Mouse (Mus musculus): ENCODE measurements at regions not wholly inside any gene's neighbourhood (a gene's known extent, or its start where the extent isn't known, plus 50 kb on each side); places are given as distances from the start of the nearest gene placed in this dataset.
"Not testable (repeated sequence)": the region's sequence is repeated elsewhere in the genome, so short reads cannot be mapped to it uniquely, and the experiment has no call there.

GRCm38 (mm10) chr9:14058592-14059227, 216.2 kb upstream of the Sesn3 start:
- H3K36me3 ChIP-seq (ENCODE audit: inconsistent target), result no peaks in the 10 kb centered on the region
- no peak overlapping the region for H3K27ac ChIP-seq
- no peaks in the 10 kb centered on the region for H3K79me2 ChIP-seq (ENCODE audit: inconsistent target)
- no peak overlapping the region for H3K4me3 ChIP-seq (ENCODE audit: inconsistent target)
- WGBS (ENCODE audit: missing documents), result 61% methylated on average over 5 of the region's 5 CpGs

GRCm38 (mm10) chr9:14059228-14059779, 215.6 kb upstream of the Sesn3 start:
- 94% methylated on average over 7 of the region's 7 CpGs for WGBS (ENCODE audit: missing documents)
- no peaks in the 10 kb centered on the region for H3K79me2 ChIP-seq (ENCODE audit: inconsistent target)
- H3K4me3 ChIP-seq (ENCODE audit: inconsistent target), result no peak overlapping the region
- no peak overlapping the region for H3K27ac ChIP-seq
- no peaks in the 10 kb centered on the region for H3K36me3 ChIP-seq (ENCODE audit: inconsistent target)

- Histone ChIP-seq H3K36me3 (ENCODE audit: inconsistent target) (no peaks in the 10 kb centered on the region), H3K79me2 (ENCODE audit: inconsistent target) (no peaks in the 10 kb centered on the region), H3K27ac (no peak overlapping the region), H3K4me3 (ENCODE audit: inconsistent target) (no peak overlapping the region)
- 100% methylated on average over 2 of the region's 2 CpGs for WGBS (ENCODE audit: missing documents)
These were observed 214.6 kb upstream of the Sesn3 start for GRCm38 (mm10) chr9:14060257-14060656.

- Histone ChIP-seq H3K4me3 (ENCODE audit: inconsistent target) (no peak overlapping the region), H3K36me3 (ENCODE audit: inconsistent target) (no peaks in the 10 kb centered on the region), H3K27ac (no peak overlapping the region), H3K79me2 (ENCODE audit: inconsistent target) (no peaks in the 10 kb centered on the region)
- 83% methylated on average over 5 of the region's 5 CpGs for WGBS (ENCODE audit: missing documents)
These were observed 213.5 kb upstream of the Sesn3 start for GRCm38 (mm10) chr9:14061389-14061788.

GRCm38 (mm10) chr9:14061840-14062239, 213.0 kb upstream of the Sesn3 start:
- Histone ChIP-seq H3K79me2 (ENCODE audit: inconsistent target) (no peaks in the 10 kb centered on the region), H3K4me3 (ENCODE audit: inconsistent target) (no peak overlapping the region), H3K36me3 (ENCODE audit: inconsistent target) (no peaks in the 10 kb centered on the region), H3K27ac (no peak overlapping the region)
- WGBS (ENCODE audit: missing documents), result 61% methylated on average over 9 of the region's 9 CpGs

GRCm38 (mm10) chr9:14062706-14063105, 212.2 kb upstream of the Sesn3 start:
- no peak overlapping the region for H3K4me3 ChIP-seq (ENCODE audit: inconsistent target)
- 86% methylated on average over 1 of the region's 1 CpGs for WGBS (ENCODE audit: missing documents)
- H3K36me3 ChIP-seq (ENCODE audit: inconsistent target), result no peaks in the 10 kb centered on the region

GRCm38 (mm10) chr9:14066741-14067140, 208.1 kb upstream of the Sesn3 start:
- WGBS (ENCODE audit: missing documents), result 71% methylated on average over 7 of the region's 7 CpGs
- H3K36me3 ChIP-seq (ENCODE audit: inconsistent target); H3K4me3 ChIP-seq (ENCODE audit: inconsistent target); H3K79me2 ChIP-seq (ENCODE audit: inconsistent target); H3K27ac ChIP-seq: not testable (repeated sequence)

More at GRCm38 (mm10) chr9:14062706-14063105, 212.2 kb upstream of the Sesn3 start:
- H3K79me2 ChIP-seq (ENCODE audit: inconsistent target), result no peaks in the 10 kb centered on the region
- H3K27ac ChIP-seq, result no peak overlapping the region

- Histone ChIP-seq H3K4me3 (ENCODE audit: inconsistent target) (no peak overlapping the region), H3K36me3 (ENCODE audit: inconsistent target) (no peaks in the 10 kb centered on the region), H3K27ac (no peak overlapping the region), H3K79me2 (ENCODE audit: inconsistent target) (no peaks in the 10 kb centered on the region)
- 98% methylated on average over 6 of the region's 6 CpGs for WGBS (ENCODE audit: missing documents)
These were observed 205.8 kb upstream of the Sesn3 start for GRCm38 (mm10) chr9:14069076-14069475.

- no peak overlapping the region for H3K27ac ChIP-seq
- no peaks in the 10 kb centered on the region for H3K36me3 ChIP-seq (ENCODE audit: inconsistent target)
- 95% methylated on average over 3 of the region's 3 CpGs for WGBS (ENCODE audit: missing documents)
- no peak overlapping the region for H3K4me3 ChIP-seq (ENCODE audit: inconsistent target)
- H3K79me2 ChIP-seq (ENCODE audit: inconsistent target), result no peaks in the 10 kb centered on the region
These were observed 205.1 kb upstream of the Sesn3 start for GRCm38 (mm10) chr9:14069770-14070169.

GRCm38 (mm10) chr9:14071728-14072127, 203.1 kb upstream of the Sesn3 start:
- Histone ChIP-seq H3K4me3 (ENCODE audit: inconsistent target) (no peak overlapping the region), H3K36me3 (ENCODE audit: inconsistent target) (no peaks in the 10 kb centered on the region), H3K79me2 (ENCODE audit: inconsistent target) (no peaks in the 10 kb centered on the region), H3K27ac (no peak overlapping the region)
- 78% methylated on average over 6 of the region's 6 CpGs for WGBS (ENCODE audit: missing documents)

- no peaks in the 10 kb centered on the region for H3K79me2 ChIP-seq (ENCODE audit: inconsistent target)
- 83% methylated on average over 1 of the region's 1 CpGs for WGBS (ENCODE audit: missing documents)
- H3K36me3 ChIP-seq (ENCODE audit: inconsistent target), result no peaks in the 10 kb centered on the region
- no peak overlapping the region for H3K4me3 ChIP-seq (ENCODE audit: inconsistent target)
- H3K27ac ChIP-seq, result no peak overlapping the region
These were observed 201.9 kb upstream of the Sesn3 start for GRCm38 (mm10) chr9:14072950-14073349.

- no peaks in the 10 kb centered on the region for H3K79me2 ChIP-seq (ENCODE audit: inconsistent target)
- no peaks in the 10 kb centered on the region for H3K36me3 ChIP-seq (ENCODE audit: inconsistent target)
- 16% methylated on average over 6 of the region's 6 CpGs for WGBS (ENCODE audit: missing documents)
- no peak overlapping the region for H3K4me3 ChIP-seq (ENCODE audit: inconsistent target)
- 0 out of 2 replicates have a peak overlapping the region, but pooled peaks have one; percentile 7 for H3K27ac ChIP-seq
These were observed 200.6 kb upstream of the Sesn3 start for GRCm38 (mm10) chr9:14074273-14074672.

- H3K79me2 ChIP-seq (ENCODE audit: inconsistent target), result not testable (repeated sequence)
These were observed 200.0 kb upstream of the Sesn3 start for GRCm38 (mm10) chr9:14074866-14075265.

GRCm38 (mm10) chr9:14075452-14075851, 199.4 kb upstream of the Sesn3 start:
- WGBS (ENCODE audit: missing documents), result 89% methylated on average over 4 of the region's 4 CpGs
- H3K79me2 ChIP-seq (ENCODE audit: inconsistent target), result no peaks in the 10 kb centered on the region
- H3K36me3 ChIP-seq (ENCODE audit: inconsistent target), result no peaks in the 10 kb centered on the region
- no peak overlapping the region for H3K4me3 ChIP-seq (ENCODE audit: inconsistent target)
- H3K27ac ChIP-seq, result no peak overlapping the region

More at GRCm38 (mm10) chr9:14074866-14075265, 200.0 kb upstream of the Sesn3 start:
- H3K27ac ChIP-seq, result 0 out of 2 replicates have a peak overlapping the region, but pooled peaks have one; percentile 7
- not testable (repeated sequence) for H3K4me3 ChIP-seq (ENCODE audit: inconsistent target); H3K36me3 ChIP-seq (ENCODE audit: inconsistent target)

- 100% methylated on average over 1 of the region's 1 CpGs for WGBS (ENCODE audit: missing documents)
- no peak overlapping the region for H3K4me3 ChIP-seq (ENCODE audit: inconsistent target)
These were observed 199.0 kb upstream of the Sesn3 start for GRCm38 (mm10) chr9:14075868-14076267.

GRCm38 (mm10) chr9:14076728-14077127, 198.1 kb upstream of the Sesn3 start:
- WGBS (ENCODE audit: missing documents), result 69% methylated on average over 5 of the region's 5 CpGs
- Histone ChIP-seq H3K79me2 (ENCODE audit: inconsistent target) (no peaks in the 10 kb centered on the region), H3K27ac (no peak overlapping the region), H3K36me3 (ENCODE audit: inconsistent target) (no peaks in the 10 kb centered on the region), H3K4me3 (ENCODE audit: inconsistent target) (no peak overlapping the region)

More at GRCm38 (mm10) chr9:14075868-14076267, 199.0 kb upstream of the Sesn3 start:
- Histone ChIP-seq H3K79me2 (ENCODE audit: inconsistent target) (no peaks in the 10 kb centered on the region), H3K36me3 (ENCODE audit: inconsistent target) (no peaks in the 10 kb centered on the region), H3K27ac (no peak overlapping the region)
